Mouse (Mus musculus) liver, postnatal 0 days (tissue): Measurements from ENCODE around the gene Tmem164.

ENCODE experiments used
- CTCF ChIP-seq: sonication (generic); IDR thresholded peaks from 2 replicates; pipeline ENCODE4 v1.5.1; 2016; ENCODE audit warnings: antibody characterized with exemption, low read depth
- EP300 ChIP-seq: IDR thresholded peaks from 2 replicates; pipeline ENCODE4 v1.6.1; 2016; ENCODE audit warnings: antibody characterized with exemption, low read depth, mild to moderate bottlenecking

DNA sequence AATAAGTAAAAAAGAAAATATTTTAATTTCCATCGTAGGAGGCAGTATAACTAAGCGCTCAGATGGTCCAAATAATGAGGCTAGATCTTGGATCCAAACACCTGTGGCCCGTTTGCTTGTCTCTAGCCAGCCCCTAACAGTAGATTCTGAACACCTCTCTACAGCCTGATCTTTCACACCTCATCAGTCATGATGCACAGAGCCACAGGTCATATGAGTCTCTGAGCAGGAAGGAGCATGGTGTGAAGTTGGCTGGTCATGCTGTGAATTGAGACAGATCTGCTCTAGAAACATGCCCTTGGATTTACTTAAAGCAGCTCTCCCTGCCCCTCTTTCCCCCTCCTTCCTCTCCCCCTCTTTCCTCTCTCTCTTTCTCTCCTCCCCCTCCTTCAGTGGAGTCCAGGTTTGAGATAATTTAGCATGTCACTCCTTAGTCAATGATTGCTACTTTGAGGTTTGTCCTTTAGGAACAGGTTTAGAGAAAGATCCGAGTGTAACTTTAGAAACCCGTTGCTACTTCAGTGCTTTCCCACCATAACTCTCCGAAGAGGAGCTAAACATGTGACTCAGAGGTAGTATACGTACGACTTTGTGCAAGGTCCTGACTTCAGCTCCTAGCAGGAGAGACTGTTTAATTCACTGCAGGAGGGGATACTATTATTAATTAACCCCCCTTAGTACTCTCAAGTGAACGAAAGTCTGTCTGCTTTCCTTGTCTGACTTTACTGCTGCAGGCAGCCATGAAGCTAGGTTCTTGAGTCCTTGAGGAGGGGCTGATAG is 11.7 kb upstream of the Tmem164 start:
- TF ChIP-seq CTCF (no peak), EP300 (no peak)
